Mouse (Mus musculus) liver, postnatal 0 days (tissue): ENCODE data around the gene Aldh1a7. TPM values are rescaled to one million over a fixed set of nuclear protein-coding genes. Genes with fewer than 3 reads are reported as not detected.

ENCODE experiments used
- ATAC-seq: fragments of 200-750 bp; cut with Nextera tagmentation; 2 replicates; pipeline ENCODE4 v1.8.0; 2017; ENCODE audit warnings: mild to moderate bottlenecking, moderate library complexity
- DNase-seq: peaks from one replicate; pipeline ENCODE4 v3.0.0-alpha.2; 2016
- H3K27ac ChIP-seq: fragments of 300-500 bp; sonication (generic); 2 replicates; pipeline ENCODE4 v1.5.1; 2014; ENCODE audit warnings: antibody characterized with exemption, moderate library complexity, mild to moderate bottlenecking, low read depth
- H3K27me3 ChIP-seq: fragments of 300-500 bp; sonication (generic); 2 replicates; pipeline ENCODE4 v1.6.1; 2014; ENCODE audit warnings: low read length, control low read depth, mixed read lengths; ENCODE audit not compliant: insufficient read depth
- H3K36me3 ChIP-seq: fragments of 300-500 bp; sonication (generic); replicated peaks from 2 replicates; pipeline ENCODE4 v1.6.1; 2014; ENCODE audit warnings: mild to moderate bottlenecking, control low read depth, low read length, moderate library complexity, mixed read lengths; ENCODE audit not compliant: insufficient read depth
- H3K4me1 ChIP-seq: fragments of 300-500 bp; sonication (generic); 2 replicates; pipeline ENCODE4 v1.6.1; 2014; ENCODE audit warnings: antibody characterized with exemption, mild to moderate bottlenecking, control low read depth; ENCODE audit not compliant: insufficient read depth
- H3K4me2 ChIP-seq: fragments of 300-500 bp; sonication (generic); 2 replicates; pipeline ENCODE4 v1.6.1; 2014; ENCODE audit warnings: low read depth, mild to moderate bottlenecking, low read length, moderate library complexity, mixed read lengths
- H3K4me3 ChIP-seq: fragments of 300-500 bp; sonication (generic); 2 replicates; pipeline ENCODE4 v1.5.1; 2014; ENCODE audit warnings: low read depth, low read length
- H3K9ac ChIP-seq: fragments of 300-500 bp; sonication (generic); replicated peaks from 2 replicates; pipeline ENCODE4 v1.6.1; 2014; ENCODE audit warnings: mild to moderate bottlenecking, moderate library complexity
- H3K9me3 ChIP-seq: fragments of 300-500 bp; sonication (generic); 2 replicates; pipeline ENCODE4 v1.6.1; 2016; ENCODE audit warnings: mild to moderate bottlenecking, control low read depth, low read length, mixed read lengths
- CTCF ChIP-seq: sonication (generic); IDR thresholded peaks from 2 replicates; pipeline ENCODE4 v1.5.1; 2016; ENCODE audit warnings: antibody characterized with exemption, low read depth
- EP300 ChIP-seq: IDR thresholded peaks from 2 replicates; pipeline ENCODE4 v1.6.1; 2016; ENCODE audit warnings: antibody characterized with exemption, low read depth, mild to moderate bottlenecking
- WGBS: fragments of 180-500 bp; shearing (Covaris S2); extraction: QIAGEN DNeasy Blood & Tissue Kit; methylation state at CpG from one replicate; pipeline ENCODE4 v1.1.7; 2014; ENCODE audit not compliant: insufficient replicate concordance; 5-methylcytosine and 5-hydroxymethylcytosine counted together
- polyA plus RNA-seq: library from polyadenylated mRNA; unstranded; fragments of >200 nt; fragmentation: Nextera tagmentation; extraction: Ambion mirVana; gene quantifications from 2 replicates; pipeline ENCODE4 v1.2.1, GENCODE M21; 2015

Aldh1a7 gene
- polyA plus RNA-seq, 1 experiment from 2014 or later: 1.6 TPM

GRCm38 (mm10) chr19:20707159-20707558, 20.2 kb downstream of the Aldh1a7 start:
- H3K27ac ChIP-seq: no peak overlapping the region
- TF ChIP-seq CTCF (no peak), EP300 (no peak)
- DNase-seq (no peak), ATAC-seq (no peak)
- no peaks in the 10 kb centered on the region for H3K27me3 ChIP-seq
- no peak overlapping the region for H3K4me3 ChIP-seq
- no peak overlapping the region for H3K4me2 ChIP-seq
- H3K9me3 ChIP-seq: no peaks in the 10 kb centered on the region
- H3K4me1 ChIP-seq: no peaks in the 10 kb centered on the region
- H3K36me3 ChIP-seq: no peaks in the 10 kb centered on the region
- no peak overlapping the region for H3K9ac ChIP-seq

DNA sequence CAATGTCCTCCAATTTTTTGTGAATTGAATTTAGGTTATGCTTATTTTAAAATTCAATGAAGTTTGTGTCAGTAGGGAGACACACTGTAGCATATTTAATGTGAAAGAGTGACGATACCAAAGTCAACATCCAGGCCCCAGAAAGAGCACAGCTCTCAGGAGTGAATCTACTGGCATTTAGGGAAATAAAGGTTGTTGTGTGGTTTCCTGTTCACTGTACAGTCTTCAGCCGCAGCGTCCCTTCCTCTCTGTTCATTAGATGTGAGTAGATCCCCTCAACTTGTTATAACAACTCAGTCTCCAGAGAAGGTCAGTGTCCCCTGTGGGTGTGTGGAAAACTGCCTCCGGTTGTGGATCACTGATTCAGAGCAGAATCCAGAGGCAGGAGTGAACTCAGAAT, 20.6 kb downstream of the Aldh1a7 start:
- WGBS: 49% methylated on average over 4 of the region's 4 CpGs
- Histone ChIP-seq H3K27me3 (no peaks in the 10 kb centered on the region), H3K9me3 (no peaks in the 10 kb centered on the region), H3K36me3 (no peaks in the 10 kb centered on the region), H3K4me2 (no peak overlapping the region), H3K4me3 (no peak overlapping the region), H3K27ac (no peak overlapping the region), H3K9ac (no peak overlapping the region), H3K4me1 (no peaks in the 10 kb centered on the region)
- DNase-seq (no peak), ATAC-seq (no peak)
- TF ChIP-seq EP300 (no peak), CTCF (no peak)

DNA sequence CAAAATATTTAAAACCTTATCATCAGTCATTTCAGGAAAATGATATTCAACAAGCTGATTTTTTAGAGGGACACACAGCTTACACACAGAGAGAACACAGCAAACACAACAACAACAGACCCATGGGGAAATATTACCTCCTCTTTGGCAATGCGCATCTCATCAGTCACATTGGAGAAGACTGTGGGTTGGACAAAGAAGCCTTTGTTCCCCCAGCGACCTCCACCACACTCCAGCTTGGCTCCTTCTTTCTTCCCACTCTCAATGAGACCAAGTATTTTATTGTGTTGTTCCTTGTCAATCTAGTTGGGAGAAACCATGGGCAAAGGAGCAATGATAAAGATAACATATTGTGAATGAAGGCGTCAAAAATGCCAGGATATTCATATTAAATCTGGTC, 25.3 kb downstream of the Aldh1a7 start:
- no peak overlapping the region for H3K4me2 ChIP-seq
- H3K36me3 ChIP-seq: no peaks in the 10 kb centered on the region
- H3K4me3 ChIP-seq: no peak overlapping the region
- no peak for ATAC-seq
- H3K27me3 ChIP-seq: no peaks in the 10 kb centered on the region
- no peaks in the 10 kb centered on the region for H3K4me1 ChIP-seq
- no peak overlapping the region for H3K27ac ChIP-seq
- no peak overlapping the region for H3K9ac ChIP-seq
- TF ChIP-seq EP300: no peak
- no peak for TF ChIP-seq CTCF
- H3K9me3 ChIP-seq: no peaks in the 10 kb centered on the region
- no peak for DNase-seq
- 73% methylated on average over 3 of the region's 3 CpGs for WGBS

- Histone ChIP-seq H3K9ac (no peak overlapping the region), H3K4me3 (no peak overlapping the region), H3K27ac (no peak overlapping the region), H3K36me3 (no peaks in the 10 kb centered on the region), H3K4me2 (no peak overlapping the region), H3K9me3 (no peaks in the 10 kb centered on the region), H3K27me3 (no peaks in the 10 kb centered on the region), H3K4me1 (no peaks in the 10 kb centered on the region)
- 86% methylated on average over 3 of the region's 3 CpGs for WGBS
- ATAC-seq (no peak), DNase-seq (no peak)
- TF ChIP-seq CTCF: no peak
- TF ChIP-seq EP300: no peak
These were observed 49.5 kb downstream of the Aldh1a7 start for GRCm38 (mm10) chr19:20677697-20678355.

DNA sequence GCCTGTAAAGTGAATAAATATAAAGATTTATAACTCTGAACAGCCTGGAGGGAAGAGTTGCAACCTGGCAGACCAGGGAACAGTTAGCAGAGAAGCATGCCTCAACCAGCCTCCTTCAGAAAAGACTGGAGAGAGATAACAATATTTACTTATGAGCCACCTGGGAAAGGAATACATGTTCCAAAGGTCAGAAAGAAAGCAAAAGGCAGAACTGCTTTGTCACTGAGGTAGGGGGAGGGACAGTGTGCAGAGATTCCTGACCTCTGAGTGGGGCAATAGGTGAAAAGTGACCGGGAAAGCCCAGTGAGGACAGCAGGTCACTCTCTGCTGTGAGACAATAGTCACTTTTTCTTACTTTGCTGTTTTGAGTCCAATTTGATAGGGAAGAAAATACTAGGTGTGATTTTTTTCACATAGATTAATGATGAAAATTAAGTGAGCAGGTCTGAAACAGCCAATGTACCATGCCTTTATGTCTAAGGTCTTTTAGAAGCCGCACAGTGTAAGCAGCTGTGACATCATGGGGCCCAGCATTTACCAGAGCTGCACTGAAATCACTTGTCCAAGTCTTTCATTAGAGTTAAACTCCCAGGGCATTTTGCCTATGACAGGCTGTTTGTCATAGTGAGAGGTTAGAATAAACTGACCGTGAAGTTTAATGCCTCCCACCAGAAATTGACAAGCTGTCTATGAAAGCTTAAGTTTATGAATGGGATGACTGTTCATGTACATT, 73.1 kb downstream of the Aldh1a7 start:
- H3K4me2 ChIP-seq: no peak overlapping the region
- H3K9ac ChIP-seq: no peak overlapping the region
- H3K27me3 ChIP-seq: no peaks in the 10 kb centered on the region
- no peaks in the 10 kb centered on the region for H3K9me3 ChIP-seq
- H3K4me3 ChIP-seq: no peak overlapping the region
- DNase-seq: peak; percentile 48
- peak overlapping the region; percentile 61 for H3K27ac ChIP-seq
- TF ChIP-seq EP300 (peak; percentile 73), CTCF (no peak)
- 0 out of 2 replicates have a peak, but pooled peaks cover 3% of the 10 kb centered on the region for H3K4me1 ChIP-seq
- H3K36me3 ChIP-seq: no peaks in the 10 kb centered on the region
- 71% methylated on average over 3 of the region's 3 CpGs for WGBS
- ATAC-seq: peak; percentile 98

GRCm38 (mm10) chr19:20653082-20653676, 74.2 kb downstream of the Aldh1a7 start:
- Histone ChIP-seq H3K9me3 (no peaks in the 10 kb centered on the region), H3K4me3 (no peak overlapping the region), H3K27ac (no peak overlapping the region), H3K4me1 (0 out of 2 replicates have a peak, but pooled peaks cover 3% of the 10 kb centered on the region), H3K9ac (no peak overlapping the region), H3K4me2 (no peak overlapping the region), H3K36me3 (no peaks in the 10 kb centered on the region), H3K27me3 (no peaks in the 10 kb centered on the region)
- WGBS: 72% methylated on average over 1 of the region's 1 CpGs
- no peak for DNase-seq
- no peak for ATAC-seq
- TF ChIP-seq CTCF (no peak), EP300 (no peak)
